Mouse (Mus musculus) kidney, adult 2 months (tissue): ENCODE results near the gene Casp9. TPM values are rescaled to one million over a fixed set of nuclear protein-coding genes. Genes with fewer than 3 reads are reported as not detected.
A peak's percentile ranks its signal among the peaks of the same experiment; 100 is the strongest.

ENCODE experiments used
- DNase-seq: peaks from one replicate; pipeline ENCODE4 v3.0.0; 2021
- H3K27ac ChIP-seq: fragments of 200-500 bp; 2 replicates; pipeline ENCODE4 v1.5.1; 2012; ENCODE audit warnings: low read depth, low read length, control low read depth, inconsistent platforms; ENCODE audit not compliant: insufficient read depth
- H3K27me3 ChIP-seq: fragments of 200-500 bp; replicated peaks from 2 replicates; pipeline ENCODE4 v1.6.1; 2012; ENCODE audit warnings: mild to moderate bottlenecking, moderate library complexity, low read length, inconsistent platforms; ENCODE audit not compliant: control insufficient read depth, insufficient read depth
- H3K36me3 ChIP-seq: fragments of 200-500 bp; 2 replicates; pipeline ENCODE4 v1.6.1; 2012; ENCODE audit warnings: mild to moderate bottlenecking, moderate library complexity, low read length, inconsistent platforms; ENCODE audit not compliant: control insufficient read depth, insufficient read depth
- H3K4me1 ChIP-seq: fragments of 200-500 bp; 2 replicates; pipeline ENCODE4 v1.6.1; 2011; ENCODE audit warnings: low read length; ENCODE audit not compliant: control insufficient read depth, insufficient read depth
- H3K4me3 ChIP-seq: fragments of 200-500 bp; 2 replicates; pipeline ENCODE4 v1.5.1; 2011; ENCODE audit warnings: mild to moderate bottlenecking, low read depth, low read length, control low read depth; ENCODE audit not compliant: insufficient read depth
- CTCF ChIP-seq: fragments of 200-500 bp; conservative IDR thresholded peaks from 2 replicates; pipeline ENCODE4 v1.5.1; 2011; ENCODE audit warnings: low read depth, mild to moderate bottlenecking, control low read depth, low read length, moderate library complexity, mixed read lengths; ENCODE audit not compliant: insufficient read depth, insufficient read length
- POLR2A ChIP-seq: fragments of 200-500 bp; IDR thresholded peaks from one replicate; pipeline ENCODE4 v1.6.1; 2011; ENCODE audit warnings: low read depth, low read length, control low read depth
- WGBS: fragments of 180-500 bp; shearing (Covaris S2); methylation state at CpG from one replicate; pipeline ENCODE4 v1.1.7; 2018; 5-methylcytosine and 5-hydroxymethylcytosine counted together
- polyA plus RNA-seq: library from polyadenylated mRNA; depleted of rRNA; stranded (reverse); fragments of >200 nt; gene quantifications from 2 replicates; pipeline ENCODE4 v1.2.3, GENCODE M21; 2012

Casp9 gene
- polyA plus RNA-seq, 1 experiment = 22.2 TPM

GRCm38 (mm10) chr4:141781201-141781985 is 12.0 kb upstream of the Casp9 start:
- no peak for DNase-seq
- WGBS = 91% methylated on average over 8 of the region's 8 CpGs
- no peaks in the 10 kb centered on the region for H3K27me3 ChIP-seq
- H3K4me1 ChIP-seq = peaks cover 3% of the 10 kb centered on the region; the same call in 1 of the 2 replicates
- H3K4me3 ChIP-seq = no peak overlapping the region
- no peak overlapping the region for H3K27ac ChIP-seq
- TF ChIP-seq POLR2A = no peak
- no peak for TF ChIP-seq CTCF
- no peaks in the 10 kb centered on the region; the same call in 1 of the 2 replicates for H3K36me3 ChIP-seq

- 84% methylated on average over 5 of the region's 5 CpGs for whole genome bisulfite sequencing
- TF ChIP-seq CTCF (no peak), POLR2A (no peak)
- DNase-seq = no peak
- Histone ChIP-seq H3K4me1 (peaks cover 18% of the 10 kb centered on the region), H3K4me3 (no peak overlapping the region), H3K27me3 (no peaks in the 10 kb centered on the region), H3K36me3 (no peaks in the 10 kb centered on the region; the same call in 1 of the 2 replicates), H3K27ac (no peak overlapping the region)
These were observed 8.6 kb upstream of the Casp9 start for GRCm38 (mm10) chr4:141784835-141785234.

DNA sequence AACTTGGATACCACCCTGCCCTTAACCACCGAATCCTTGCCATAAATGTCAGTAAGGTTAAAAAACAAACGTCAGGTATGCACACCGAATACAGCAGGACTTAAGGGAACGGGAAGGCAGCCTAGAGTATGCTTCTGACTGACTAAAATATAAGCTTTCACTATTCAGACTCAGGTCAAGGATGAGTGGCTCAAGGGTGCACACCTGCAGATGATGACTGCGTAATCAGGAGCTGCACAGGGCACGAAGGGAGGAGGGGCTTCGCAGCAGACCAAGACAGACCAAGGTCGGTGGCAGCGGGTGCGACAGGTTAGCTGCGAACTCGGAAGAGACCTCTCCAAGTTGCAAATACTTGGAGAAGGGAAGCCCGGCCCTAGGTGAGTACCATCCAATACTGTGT is 7.3 kb upstream of the Casp9 start:
- WGBS = 63% methylated on average over 13 of the region's 13 CpGs

GRCm38 (mm10) chr4:141787046-141787445 is 6.4 kb upstream of the Casp9 start:
- no peaks in the 10 kb centered on the region; the same call in 1 of the 2 replicates for H3K36me3 ChIP-seq
- H3K27me3 ChIP-seq = no peaks in the 10 kb centered on the region
- peak; percentile 92 for DNase-seq
- H3K4me3 ChIP-seq = no peak overlapping the region
- no peak overlapping the region for H3K27ac ChIP-seq
- 10% methylated on average over 6 of the region's 6 CpGs for WGBS
- TF ChIP-seq POLR2A = no peak
- no peak for TF ChIP-seq CTCF
- H3K4me1 ChIP-seq = peaks cover 18% of the 10 kb centered on the region

More for the DNA sequence above, 7.3 kb upstream of the Casp9 start:
- Histone ChIP-seq H3K27ac (no peak overlapping the region), H3K4me3 (no peak overlapping the region), H3K4me1 (peaks cover 18% of the 10 kb centered on the region), H3K36me3 (no peaks in the 10 kb centered on the region; the same call in 1 of the 2 replicates), H3K27me3 (no peaks in the 10 kb centered on the region)
- DNase-seq = no peak
- no peak for TF ChIP-seq CTCF
- TF ChIP-seq POLR2A = no peak

DNA sequence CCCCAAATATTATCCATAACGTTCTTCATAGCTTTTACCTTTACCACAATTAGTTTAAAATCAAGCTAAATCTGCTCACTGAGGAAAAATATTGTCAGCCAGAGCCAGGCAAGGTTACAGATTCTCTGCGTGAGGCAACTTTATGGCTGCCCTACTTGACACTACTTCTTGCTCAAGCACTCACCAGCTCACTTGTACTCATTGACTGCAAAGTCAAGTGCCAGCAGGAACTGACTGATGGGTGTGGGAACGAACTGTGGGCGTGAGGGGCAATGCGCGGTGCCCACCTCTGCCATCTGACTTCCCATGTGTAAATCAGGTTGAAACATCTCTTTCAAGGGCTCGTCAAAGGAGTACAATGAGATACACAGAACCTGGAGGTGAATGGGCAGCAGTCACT is 6.0 kb upstream of the Casp9 start:
- no peak overlapping the region for H3K27ac ChIP-seq
- no peak overlapping the region for H3K4me3 ChIP-seq
- TF ChIP-seq POLR2A (no peak), CTCF (no peak)
- H3K27me3 ChIP-seq = no peaks in the 10 kb centered on the region
- peak; percentile 40 for DNase-seq
- no peaks in the 10 kb centered on the region for H3K36me3 ChIP-seq
- peaks cover 18% of the 10 kb centered on the region for H3K4me1 ChIP-seq
- 70% methylated on average over 7 of the region's 7 CpGs for WGBS

DNA sequence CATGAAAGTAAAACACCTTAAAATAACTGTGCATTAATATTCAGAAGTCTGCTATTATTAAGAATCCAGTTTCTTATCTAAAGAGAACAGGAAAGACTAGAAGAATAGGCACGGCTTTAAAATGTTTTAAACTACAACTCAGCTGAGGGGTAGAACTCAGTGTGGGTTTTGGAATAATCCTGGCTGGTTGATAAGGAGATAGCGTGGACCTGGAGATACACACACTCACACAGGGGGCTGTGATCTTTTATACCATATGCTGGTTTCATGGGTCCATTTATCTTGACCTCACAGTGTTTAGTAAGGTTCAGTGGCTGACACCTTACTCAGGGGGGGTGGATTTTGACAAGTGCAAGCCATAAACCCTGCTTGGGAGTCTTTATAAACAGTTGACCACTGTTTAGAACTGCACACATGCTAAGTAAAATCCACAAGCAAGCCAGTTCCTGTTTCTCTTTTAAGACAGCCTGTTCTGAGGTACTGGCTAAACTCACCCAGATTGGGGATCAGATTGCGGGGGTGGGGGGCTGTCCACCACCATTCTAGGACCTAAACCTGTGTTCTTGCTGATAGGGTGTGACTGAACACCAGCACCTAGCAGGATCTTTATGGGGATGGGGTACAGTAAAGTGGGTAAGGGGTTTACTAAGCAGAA is 3.7 kb upstream of the Casp9 start:
- no peaks in the 10 kb centered on the region for H3K27me3 ChIP-seq
- WGBS = 35% methylated on average over 3 of the region's 3 CpGs
- H3K36me3 ChIP-seq = no peaks in the 10 kb centered on the region
- TF ChIP-seq CTCF (no peak), POLR2A (no peak)
- H3K4me3 ChIP-seq = peak overlapping the region; percentile 71
- DNase-seq = no peak
- H3K4me1 ChIP-seq = peaks cover 22% of the 10 kb centered on the region
- peak overlapping the region; percentile 67 for H3K27ac ChIP-seq

DNA sequence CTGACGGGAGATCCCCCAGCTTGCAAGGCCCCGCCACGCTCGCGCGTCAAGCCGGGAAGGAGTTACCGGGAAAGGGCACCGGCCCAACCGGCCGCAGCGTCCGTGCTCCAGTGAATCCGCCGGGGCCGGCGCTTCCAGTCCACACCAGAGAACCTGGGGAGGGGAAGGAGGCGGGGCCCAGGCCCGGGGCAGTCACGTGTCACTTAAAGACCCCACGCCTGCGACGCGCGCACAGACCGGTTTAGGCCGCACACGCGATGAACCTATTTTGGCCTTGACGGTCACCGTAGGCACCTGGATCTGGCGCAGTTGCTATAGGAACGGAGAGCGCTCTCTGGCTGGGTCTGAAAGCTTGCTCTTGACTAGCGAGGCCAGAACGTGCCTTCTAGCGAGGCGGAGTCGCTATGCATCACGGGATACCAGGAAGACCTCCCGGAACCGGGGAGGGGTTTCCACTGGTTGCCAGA is 2.9 kb upstream of the Casp9 start, which contains the start of gene Dnajc16:
Gene Dnajc16 (minus strand): TSS at position 408 of the 467 bp plus-strand sequence.
- peaks cover 30% of the 10 kb centered on the region for H3K4me1 ChIP-seq
- H3K4me3 ChIP-seq = peak within 1 kb of the TSS; percentile 71
- no peaks in the 10 kb centered on the region for H3K27me3 ChIP-seq
- peak within 1 kb of the TSS; percentile 67 for H3K27ac ChIP-seq
- WGBS = 1% methylated on average over 42 of the region's 42 CpGs
- no peaks in the 10 kb centered on the region for H3K36me3 ChIP-seq
- DNase-seq = peak; percentile 99
- TF ChIP-seq CTCF = no peak
- peak; percentile 42 for TF ChIP-seq POLR2A
